Mouse (Mus musculus): ENCODE measurements at regions not wholly inside any gene's neighbourhood (a gene's known extent, or its start where the extent isn't known, plus 50 kb on each side); places are given as distances from the start of the nearest gene placed in this dataset.

DNA sequence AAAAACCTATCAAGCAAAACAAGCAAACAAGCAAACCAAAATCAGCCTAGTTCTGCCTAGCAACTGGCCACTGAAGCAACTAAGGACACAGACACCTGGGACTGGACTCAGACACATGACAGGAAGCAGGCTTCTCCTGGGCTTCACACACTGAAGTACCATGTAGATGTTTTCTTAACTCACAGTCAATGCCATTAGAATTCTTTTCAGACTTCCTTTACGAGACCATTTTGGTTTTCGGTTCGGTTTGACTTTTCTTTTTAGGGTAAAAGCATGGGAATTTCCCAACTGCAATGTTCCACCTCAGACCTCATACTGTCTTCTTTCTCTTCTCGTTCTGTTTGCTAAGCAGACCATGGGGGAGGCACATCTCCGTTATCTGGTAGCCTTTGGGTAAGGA lies 114.7 kb upstream of the Tbl1xr1 start:
- Histone ChIP-seq H3K4me3 (ENCODE audit: control insufficient read depth in 1 of 2, insufficient read depth in 1 of 2, low read depth in 2 of 2, low read length in 2 of 2) (no peak overlapping the region), H3K27ac (ENCODE audit: control insufficient read depth, low read depth, low read length) (no peak overlapping the region), H3K36me3 (ENCODE audit: control insufficient read depth in 1 of 2, insufficient read depth in 2 of 2, low read length in 2 of 2) (peaks cover 0 to 13% of the 10 kb centered on the region in 2 experiments; a peak in 2 of 4 replicates), H3K9ac (ENCODE audit: control insufficient read depth, low read depth, low read length, poor library complexity, severe bottlenecking) (no peak overlapping the region), H3K4me1 (ENCODE audit: control insufficient read depth in 1 of 2, insufficient read depth in 2 of 2, low read length in 2 of 2) (peaks cover 17% of the 10 kb centered on the region in 2 experiments), H3K27me3 (ENCODE audit: control insufficient read depth in 1 of 2, insufficient read depth in 2 of 2, low read length in 2 of 2) (no peaks in the 10 kb centered on the region), H3K9me3 (replicated peaks; ENCODE audit: insufficient read depth, low read length) (no peaks in the 10 kb centered on the region), H3K79me2 (ENCODE audit: control insufficient read depth, insufficient read depth, low read length, poor library complexity) (no peaks in the 10 kb centered on the region)
- TF ChIP-seq POLR2AphosphoS2 (IDR thresholded peaks at IDR 0.05; ENCODE audit: low read length) (no peak), MYB (IDR thresholded peaks at IDR 0.05; ENCODE audit: low read depth, low read length) (no peak), MAX (IDR thresholded peaks at IDR 0.05; ENCODE audit: low read length) (no peak), BHLHE40 (IDR thresholded peaks at IDR 0.05; ENCODE audit: borderline replicate concordance, low read depth, low read length) (no peak), E2F4 (IDR thresholded peaks at IDR 0.05; ENCODE audit: borderline replicate concordance, low read depth, low read length) (no peak)
- no peak for DNase-seq (ENCODE audit: low read depth, low spot score)

DNA sequence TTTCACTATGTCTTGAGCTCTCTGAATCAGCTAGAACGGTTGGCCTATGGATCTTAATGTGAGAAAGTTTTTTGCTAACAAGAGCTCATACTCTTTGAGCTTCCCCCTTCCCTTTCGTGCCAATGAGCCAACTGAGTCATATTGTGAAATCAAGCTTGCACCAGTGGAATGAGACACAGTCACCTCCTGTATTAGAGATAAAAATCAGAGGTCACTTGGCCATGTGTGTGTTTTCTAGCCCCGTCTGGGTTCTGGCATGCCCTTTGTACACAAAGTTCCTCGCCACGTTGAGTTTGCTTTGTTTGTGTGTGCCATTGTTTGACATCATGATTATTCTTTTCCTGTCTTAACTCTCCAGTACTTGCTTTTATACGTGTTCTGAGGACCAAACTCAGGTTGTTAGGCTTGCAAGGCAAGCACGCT lies 114.1 kb upstream of the Tbl1xr1 start:
- DNase-seq (ENCODE audit: low read depth, low spot score), result no peak
- no peaks in the 10 kb centered on the region for H3K79me2 ChIP-seq (ENCODE audit: control insufficient read depth, insufficient read depth, low read length, poor library complexity)
- peaks cover 0 to 13% of the 10 kb centered on the region in 2 experiments; a peak in 2 of 4 replicates for H3K36me3 ChIP-seq (ENCODE audit: control insufficient read depth in 1 of 2, insufficient read depth in 2 of 2, low read length in 2 of 2)
- no peak overlapping the region for H3K27ac ChIP-seq (ENCODE audit: control insufficient read depth, low read depth, low read length)
- TF ChIP-seq TAL1 (IDR thresholded peaks at IDR 0.05; ENCODE audit: low read length) (no peak), CHD2 (IDR thresholded peaks at IDR 0.05; ENCODE audit: low read length) (no peak), EP300 (IDR thresholded peaks at IDR 0.05; ENCODE audit: low read depth in 1 of 2, low read length in 2 of 2) (no peak), ZMIZ1 (IDR thresholded peaks at IDR 0.05; ENCODE audit: low read depth, low read length) (no peak), RAD21 (IDR thresholded peaks at IDR 0.05; ENCODE audit: low read depth, low read length) (no peak), JUND (IDR thresholded peaks at IDR 0.05; ENCODE audit: low read depth, low read length) (no peak), TCF12 (IDR thresholded peaks at IDR 0.05; ENCODE audit: low read depth, low read length) (no peak), NRF1 (IDR thresholded peaks at IDR 0.05; ENCODE audit: insufficient read depth, low read depth, low read length, poor library complexity, severe bottlenecking) (no peak), MAFK (IDR thresholded peaks at IDR 0.05; ENCODE audit: borderline replicate concordance, low read depth, low read length) (no peak), MAX (IDR thresholded peaks at IDR 0.05; ENCODE audit: low read length) (no peak), MXI1 (IDR thresholded peaks at IDR 0.05; ENCODE audit: low read depth, low read length) (no peak), CTCF (IDR thresholded peaks at IDR 0.05 in 2 of 3, conservative IDR thresholded peaks at IDR 0.05 in 1 of 3; ENCODE audit: control insufficient read depth in 1 of 3, insufficient read depth in 1 of 3, low read depth in 2 of 3, low read length in 3 of 3, poor library complexity in 1 of 3, severe bottlenecking in 1 of 3) (no peak), E2F4 (IDR thresholded peaks at IDR 0.05; ENCODE audit: borderline replicate concordance, low read depth, low read length) (no peak), SMC3 (IDR thresholded peaks at IDR 0.05; ENCODE audit: low read depth, low read length) (no peak), ZKSCAN1 (IDR thresholded peaks at IDR 0.05; ENCODE audit: low read depth, low read length) (no peak)
- no peak overlapping the region for H3K9ac ChIP-seq (ENCODE audit: control insufficient read depth, low read depth, low read length, poor library complexity, severe bottlenecking)
- no peaks in the 10 kb centered on the region for H3K27me3 ChIP-seq (ENCODE audit: control insufficient read depth in 1 of 2, insufficient read depth in 2 of 2, low read length in 2 of 2)
- no peak overlapping the region for H3K4me3 ChIP-seq (ENCODE audit: control insufficient read depth in 1 of 2, insufficient read depth in 1 of 2, low read depth in 2 of 2, low read length in 2 of 2)
- H3K4me1 ChIP-seq (ENCODE audit: control insufficient read depth in 1 of 2, insufficient read depth in 2 of 2, low read length in 2 of 2), result peaks cover 17% of the 10 kb centered on the region in 2 experiments
- no peaks in the 10 kb centered on the region for H3K9me3 ChIP-seq (replicated peaks; ENCODE audit: insufficient read depth, low read length)

Data from MEL (cell line).